Mouse (Mus musculus) ES-Bruce4 (cell line): ENCODE data around the gene Arfgap2.

Experiments used
- CTCF ChIP-seq: IDR thresholded peaks from one replicate; pipeline ENCODE4 v1.8.1; 2011; ENCODE audit warnings: low read depth, low read length
- EP300 ChIP-seq: IDR thresholded peaks from 2 replicates; pipeline ENCODE4 v1.6.1; 2011; ENCODE audit warnings: low read depth, low read length; ENCODE audit not compliant: insufficient read depth
- POLR2A ChIP-seq: IDR thresholded peaks from one replicate; pipeline ENCODE4 v1.8.1; 2011; ENCODE audit warnings: low read length; ENCODE audit not compliant: insufficient read depth

DNA sequence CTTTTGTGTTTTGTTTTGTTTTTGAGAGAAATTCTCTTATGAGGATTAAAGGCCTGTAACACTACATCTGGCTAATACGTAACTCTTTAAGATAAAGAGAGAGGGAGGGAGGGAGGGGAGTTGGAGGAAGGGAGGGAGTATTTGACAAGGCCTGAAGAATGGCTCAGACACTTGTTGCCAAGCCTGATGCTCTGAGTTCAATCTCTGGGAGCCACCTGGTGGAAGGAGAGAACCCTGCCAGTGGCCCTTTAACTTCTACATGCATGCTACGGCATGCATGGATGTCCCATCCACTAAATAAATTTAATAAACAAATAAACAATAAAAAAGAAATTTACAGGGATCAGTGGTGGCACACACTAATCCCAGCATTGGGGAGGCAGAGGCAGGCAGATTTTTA lies 37.1 kb downstream of the Arfgap2 start:
- TF ChIP-seq POLR2A = no peak
- TF ChIP-seq CTCF = no peak
- no peak for TF ChIP-seq EP300
